Mouse (Mus musculus): ENCODE data around the gene Krt32.

GRCm38 (mm10) chr11:100097819-100098218 is 9.8 kb upstream of the Krt32 start:
- no peak for TF ChIP-seq POLR2A (IDR thresholded peaks at IDR 0.05; ENCODE audit: insufficient read depth, low read depth, low read length)
- TF ChIP-seq CTCF (IDR thresholded peaks at IDR 0.05), result no peak
